Mouse (Mus musculus): Measurements from ENCODE around the gene Btbd35f22. TPM values are rescaled to one million over a fixed set of nuclear protein-coding genes. Genes with fewer than 3 reads are reported as not detected.

Gene Btbd35f22
- not detected for total RNA-seq (2023)

DNA sequence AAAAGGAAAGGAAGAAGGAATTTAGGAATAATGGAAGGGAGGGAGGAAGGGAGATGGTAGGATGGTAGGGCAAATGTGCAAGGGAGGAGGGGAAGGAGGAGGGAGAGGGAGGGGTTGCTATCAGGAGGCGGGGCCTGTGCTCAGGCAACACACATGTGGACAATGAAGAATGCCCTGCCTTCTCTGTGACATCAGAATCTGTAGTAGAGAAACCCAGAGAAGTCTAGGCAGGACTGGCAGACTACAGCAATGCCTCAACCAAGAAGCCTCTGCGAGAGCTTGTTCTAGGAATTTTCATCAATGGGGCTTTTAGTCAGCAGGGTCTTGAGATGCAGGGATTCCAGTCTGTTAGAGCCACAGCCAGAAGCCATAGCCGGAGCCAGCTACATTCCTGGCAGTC lies at the start of gene Btbd35f22:
Gene Btbd35f22, plus strand, starts transcription at position 301 of the 400 bp plus-strand sequence.

Other genes starting within 250 kb of the Btbd35f22 start
- gene Gm21637, start 85.8 kb upstream of the Btbd35f22 start, total RNA-seq (2023) = not detected
- gene Btbd35f2, start 230.6 kb downstream of the Btbd35f22 start, total RNA-seq (2023) = not detected

All from CD8-positive naive resting alpha-beta T cell, adult 57 days (primary cell).